Mouse (Mus musculus): ENCODE measurements around the gene Srbd1.

The Srbd1 gene

DNA sequence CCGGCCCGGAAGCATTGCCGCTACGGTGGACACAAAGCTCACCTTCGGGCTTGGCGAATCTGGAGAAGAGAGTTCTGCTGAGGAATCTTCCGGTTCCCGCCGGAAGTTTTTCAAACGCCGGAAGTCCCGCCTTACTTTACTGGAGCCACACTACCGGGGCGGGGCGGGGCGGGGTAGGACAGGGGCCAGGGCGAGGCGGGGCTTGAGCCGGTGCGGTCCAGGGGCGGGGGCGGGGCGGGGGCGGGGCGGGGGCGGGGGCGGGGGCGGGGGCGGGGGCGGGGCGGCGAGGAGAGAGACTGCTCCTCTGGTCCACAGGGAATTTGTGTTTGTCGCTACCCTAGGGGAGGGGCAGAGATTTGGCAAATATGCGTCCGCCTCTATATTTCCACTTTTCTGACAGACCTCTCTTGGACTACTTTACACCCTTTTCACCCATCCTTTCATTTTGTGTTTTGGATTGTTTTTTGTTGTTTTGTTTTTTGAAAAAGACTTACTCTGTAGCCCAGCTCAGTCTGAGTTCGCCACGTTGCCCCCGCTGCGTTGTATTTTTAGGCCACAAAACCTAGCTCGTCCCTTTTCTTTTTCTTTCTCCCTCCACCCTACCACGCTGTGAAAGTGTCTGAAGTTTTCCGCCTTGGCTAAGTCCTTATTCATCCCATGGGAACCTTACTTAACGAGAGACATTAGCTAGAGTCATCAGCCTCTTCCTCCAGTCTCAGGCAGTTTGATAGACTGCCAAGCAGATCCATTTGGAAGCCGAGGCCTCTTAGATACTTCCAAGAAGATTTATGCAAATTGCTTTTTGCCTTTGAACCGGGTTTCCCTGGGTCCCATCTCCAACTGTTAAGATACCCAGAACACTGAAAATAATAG lies at the start of gene Srbd1:
Srbd1 (minus strand) TSS at position 97 of the 873 bp plus-strand sequence.
- peak; percentile 78 to 89 for DNase-seq (ENCODE audit: low spot score in 2 of 2)

DNA sequence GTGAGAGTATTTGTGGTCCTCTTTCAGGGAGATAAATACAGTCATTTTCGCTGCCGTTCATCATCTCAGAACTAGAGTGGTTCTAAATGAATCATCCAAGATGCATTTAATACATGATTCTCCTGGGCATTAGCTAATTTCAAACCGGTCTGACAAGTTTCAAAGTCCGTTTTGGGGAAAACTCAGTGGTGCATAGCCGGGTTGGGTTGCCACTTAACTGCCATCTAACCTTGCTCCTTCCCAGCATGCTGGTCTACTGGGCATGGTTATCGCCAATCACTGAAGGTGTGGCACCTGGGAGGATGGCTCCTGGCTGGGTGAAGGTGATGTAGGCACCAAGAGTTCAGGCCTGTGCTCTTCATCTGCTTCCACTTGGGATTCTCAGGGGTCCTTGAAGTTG lies 49.0 kb upstream of the Srbd1 start:
- DNase-seq (ENCODE audit: low spot score in 2 of 2): no peak

DNA sequence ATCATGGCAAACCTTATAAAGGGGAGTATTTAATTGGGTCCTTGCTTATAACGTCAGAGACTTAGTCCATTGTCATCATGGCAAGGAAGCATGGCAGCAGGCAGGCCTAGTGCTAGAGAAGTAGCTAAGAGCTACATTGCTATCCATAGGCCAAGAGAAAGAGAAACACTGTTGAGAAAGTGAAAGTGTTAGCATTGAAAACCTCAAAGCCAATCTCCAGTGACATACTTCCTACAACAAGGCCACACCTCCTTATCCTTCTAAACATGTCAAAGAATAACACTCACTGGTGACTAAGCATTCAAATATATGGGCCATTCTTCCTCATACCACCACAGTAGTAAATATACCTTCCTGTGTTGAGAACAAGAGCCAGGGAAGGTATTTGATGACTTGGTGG lies 42.8 kb upstream of the Srbd1 start:
- no peak for DNase-seq (ENCODE audit: low spot score in 2 of 2)

DNA sequence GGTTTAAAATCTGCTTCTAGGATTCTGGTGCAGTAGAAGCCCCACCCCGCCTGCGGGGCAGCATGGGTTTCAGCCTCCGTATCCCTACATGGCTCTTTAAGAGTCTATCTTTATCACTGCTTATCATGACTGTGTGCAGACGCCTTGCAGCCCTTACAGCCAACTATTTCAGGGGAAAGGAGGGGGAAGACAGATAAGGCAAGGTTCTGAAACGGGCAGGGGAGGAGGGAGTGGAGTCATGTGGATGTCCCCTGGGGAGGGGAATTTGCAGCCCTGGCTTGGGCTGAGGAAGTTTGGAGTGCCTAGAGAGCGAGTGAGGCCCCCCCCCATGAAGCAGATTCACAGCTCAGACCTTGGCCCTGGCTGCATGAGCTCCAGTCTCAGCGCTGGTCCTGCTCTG lies 40.6 kb upstream of the Srbd1 start:
- DNase-seq (ENCODE audit: low spot score in 2 of 2): no peak

DNA sequence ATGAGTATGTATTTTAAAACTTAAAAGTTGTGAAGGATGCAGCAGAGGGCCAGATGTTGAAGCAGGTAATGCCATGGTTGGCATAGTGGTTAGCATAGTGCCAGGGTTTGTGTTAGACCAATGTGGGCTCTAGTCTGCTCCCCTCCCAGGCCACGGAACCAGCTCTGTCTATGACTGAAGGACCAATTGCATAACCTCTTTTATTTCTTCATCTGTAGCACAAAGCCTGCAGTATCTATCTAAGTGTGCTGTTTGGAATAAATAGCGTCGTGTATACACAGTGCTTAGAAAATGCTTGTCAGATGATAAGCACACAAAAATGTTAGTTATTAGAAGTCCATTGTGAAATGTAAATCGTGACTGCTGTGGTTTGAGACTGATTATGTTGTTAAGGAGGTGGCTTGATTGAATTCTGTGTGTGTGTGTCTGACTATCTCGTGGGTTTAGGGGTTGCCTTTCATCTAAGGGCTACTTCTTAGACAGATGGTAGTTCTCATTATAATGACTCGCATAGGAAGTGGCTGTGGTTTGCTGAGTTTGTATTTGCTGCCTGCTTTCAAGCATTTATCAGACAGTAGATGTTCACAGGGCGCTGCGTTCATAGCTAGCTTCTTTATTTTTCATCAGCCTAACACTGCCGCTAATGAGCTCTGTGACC lies 39.7 kb upstream of the Srbd1 start:
- DNase-seq (ENCODE audit: low spot score in 2 of 2): no peak

DNA sequence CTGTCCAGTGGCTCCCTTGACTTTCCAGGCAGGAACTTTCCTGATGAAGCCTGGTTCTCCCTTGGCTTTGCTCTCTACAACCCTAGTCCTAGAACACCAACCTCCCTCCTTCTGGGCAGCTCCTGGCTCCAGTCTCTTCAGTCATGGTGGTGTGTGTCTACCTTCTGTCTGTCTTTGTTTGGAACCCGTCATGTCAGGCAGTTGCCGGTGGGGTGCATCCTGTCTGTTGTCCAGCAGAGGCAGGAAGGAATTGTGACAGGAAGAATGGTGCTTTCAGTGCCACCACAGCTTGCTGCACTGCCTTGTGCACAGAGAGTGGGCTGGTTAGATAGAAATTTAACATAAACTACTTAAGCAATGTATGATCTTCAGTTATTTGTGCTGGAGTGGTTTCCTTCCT lies 38.8 kb upstream of the Srbd1 start:
- no peak for DNase-seq (ENCODE audit: low spot score in 2 of 2)

DNA sequence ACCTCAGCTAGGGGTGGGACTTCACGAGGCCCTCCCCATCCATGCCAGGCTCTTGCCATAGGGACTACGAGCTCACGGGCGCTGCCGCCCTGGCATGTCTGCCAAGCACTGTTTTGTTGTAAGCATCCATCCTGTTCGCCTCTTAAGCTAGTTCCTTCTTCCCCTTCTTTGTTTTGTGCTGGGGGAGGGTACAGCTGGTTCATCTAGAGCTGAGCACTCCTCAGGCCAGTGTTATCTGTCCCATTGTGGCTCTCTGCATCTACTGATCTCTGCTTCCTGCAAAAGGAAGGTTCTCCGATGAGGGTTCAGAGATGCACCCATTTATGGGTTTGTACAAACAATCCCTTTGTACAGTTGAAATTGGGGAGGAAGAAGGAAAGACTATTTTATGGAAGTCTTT lies 31.7 kb upstream of the Srbd1 start:
- DNase-seq (ENCODE audit: low spot score in 2 of 2): no peak

DNA sequence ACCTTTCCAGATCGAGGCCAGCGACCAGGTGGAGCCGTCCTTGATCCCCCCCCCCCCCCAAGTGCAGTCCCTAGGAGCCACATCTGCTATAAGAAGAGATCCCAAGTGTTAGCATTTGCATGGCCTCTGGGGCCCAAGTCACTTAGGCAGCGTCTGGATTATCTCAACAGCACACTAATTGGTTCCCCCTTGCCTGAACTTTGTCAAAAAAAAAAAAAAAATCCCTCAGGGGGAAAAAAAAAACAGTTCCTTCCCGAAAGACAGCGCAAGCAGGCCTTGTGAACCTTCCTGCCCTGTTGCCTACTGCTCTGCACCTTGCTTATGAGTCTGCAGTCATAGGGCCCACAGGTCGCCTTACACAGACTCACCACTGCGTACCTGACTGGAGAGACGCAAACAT lies 30.5 kb upstream of the Srbd1 start:
- DNase-seq (ENCODE audit: low spot score in 2 of 2): no peak

DNA sequence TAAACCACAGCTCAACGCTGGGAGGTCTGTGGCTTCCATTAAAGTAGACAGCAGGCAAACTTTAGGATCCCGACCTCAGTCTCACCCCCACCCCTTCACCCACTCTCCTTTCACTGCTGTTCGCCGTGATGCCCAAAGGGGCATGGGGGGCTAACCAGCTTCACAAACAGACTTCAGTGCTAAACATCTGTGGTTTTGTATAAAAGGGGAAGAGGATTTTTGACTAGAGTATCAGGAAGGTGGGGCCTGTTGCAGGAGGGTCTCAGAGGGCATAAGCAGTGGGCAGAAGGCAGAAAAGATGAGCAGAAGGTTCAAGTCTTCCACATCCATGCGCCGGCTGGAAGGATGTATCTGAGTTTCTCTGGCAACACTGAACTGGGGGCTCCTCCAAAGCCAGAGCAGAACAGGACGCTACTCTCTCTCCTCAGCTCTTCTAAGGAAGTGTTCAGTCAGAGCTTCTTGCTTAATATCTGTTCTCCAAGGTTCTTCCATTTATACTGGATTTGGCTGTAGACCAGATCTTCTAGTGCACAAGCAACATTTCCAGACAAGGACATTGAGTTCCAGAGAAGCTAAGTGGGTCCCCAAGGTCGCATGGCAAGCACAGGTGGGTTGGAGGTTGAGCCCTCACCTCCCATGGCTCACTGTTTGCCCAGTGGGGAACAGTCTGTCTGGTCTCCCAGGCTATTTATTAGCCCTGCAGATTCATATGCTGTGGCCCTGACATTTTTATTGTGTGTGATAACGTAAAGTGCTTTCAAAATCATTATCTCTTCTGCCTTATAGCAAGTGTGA lies 25.4 kb upstream of the Srbd1 start:
- no peak for DNase-seq (ENCODE audit: low spot score in 2 of 2)

DNA sequence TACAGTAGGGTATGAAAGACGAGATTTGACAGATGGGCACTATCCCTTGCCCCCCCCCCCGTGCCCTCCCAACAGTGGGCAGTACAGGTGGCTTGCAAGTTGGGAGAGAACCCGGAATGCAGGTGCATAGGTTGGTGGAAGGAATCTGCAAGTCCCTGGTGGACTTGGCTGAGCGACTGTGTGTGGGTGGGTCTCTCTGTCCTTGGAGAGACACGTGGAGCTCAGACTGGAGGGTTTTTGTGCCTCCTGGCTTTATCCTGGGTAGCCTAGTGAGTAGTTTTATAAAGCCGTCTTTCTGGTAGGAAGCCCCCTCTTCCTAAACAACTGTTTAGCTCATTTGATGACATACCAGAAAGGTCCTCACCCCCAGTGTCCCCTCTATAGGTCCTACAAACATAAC lies 24.1 kb upstream of the Srbd1 start:
- DNase-seq (ENCODE audit: low spot score in 2 of 2): no peak

DNA sequence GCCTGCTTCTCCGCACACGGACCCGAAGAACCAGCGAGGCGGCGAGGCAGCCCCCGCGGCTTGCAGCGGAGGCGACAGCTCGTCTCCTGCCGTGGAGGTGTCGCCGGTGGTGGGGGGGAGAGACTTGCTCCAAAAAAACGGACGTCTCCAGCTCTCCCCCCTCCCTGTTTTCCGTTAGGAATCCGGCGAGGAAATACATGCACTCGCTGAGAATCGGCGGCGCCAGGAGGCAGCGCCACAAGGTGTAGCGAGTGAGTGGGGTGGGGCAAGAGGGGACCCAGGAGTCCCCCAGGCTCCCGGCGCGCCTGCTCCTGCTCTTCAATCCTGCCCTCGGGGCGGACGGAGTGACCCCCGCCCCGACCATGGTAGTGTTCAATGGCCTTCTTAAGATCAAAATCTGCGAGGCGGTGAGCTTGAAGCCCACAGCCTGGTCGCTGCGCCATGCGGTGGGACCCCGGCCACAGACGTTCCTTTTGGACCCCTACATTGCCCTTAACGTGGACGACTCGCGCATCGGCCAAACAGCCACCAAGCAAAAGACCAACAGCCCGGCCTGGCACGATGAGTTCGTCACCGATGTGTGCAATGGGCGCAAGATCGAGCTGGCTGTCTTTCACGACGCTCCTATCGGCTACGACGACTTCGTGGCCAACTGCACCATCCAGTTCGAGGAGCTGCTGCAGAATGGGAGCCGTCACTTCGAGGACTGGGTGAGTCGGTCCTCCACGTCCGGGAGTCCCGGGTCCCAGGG lies 23.4 kb upstream of the Srbd1 start:
- DNase-seq (ENCODE audit: low spot score in 2 of 2): no peak

DNA sequence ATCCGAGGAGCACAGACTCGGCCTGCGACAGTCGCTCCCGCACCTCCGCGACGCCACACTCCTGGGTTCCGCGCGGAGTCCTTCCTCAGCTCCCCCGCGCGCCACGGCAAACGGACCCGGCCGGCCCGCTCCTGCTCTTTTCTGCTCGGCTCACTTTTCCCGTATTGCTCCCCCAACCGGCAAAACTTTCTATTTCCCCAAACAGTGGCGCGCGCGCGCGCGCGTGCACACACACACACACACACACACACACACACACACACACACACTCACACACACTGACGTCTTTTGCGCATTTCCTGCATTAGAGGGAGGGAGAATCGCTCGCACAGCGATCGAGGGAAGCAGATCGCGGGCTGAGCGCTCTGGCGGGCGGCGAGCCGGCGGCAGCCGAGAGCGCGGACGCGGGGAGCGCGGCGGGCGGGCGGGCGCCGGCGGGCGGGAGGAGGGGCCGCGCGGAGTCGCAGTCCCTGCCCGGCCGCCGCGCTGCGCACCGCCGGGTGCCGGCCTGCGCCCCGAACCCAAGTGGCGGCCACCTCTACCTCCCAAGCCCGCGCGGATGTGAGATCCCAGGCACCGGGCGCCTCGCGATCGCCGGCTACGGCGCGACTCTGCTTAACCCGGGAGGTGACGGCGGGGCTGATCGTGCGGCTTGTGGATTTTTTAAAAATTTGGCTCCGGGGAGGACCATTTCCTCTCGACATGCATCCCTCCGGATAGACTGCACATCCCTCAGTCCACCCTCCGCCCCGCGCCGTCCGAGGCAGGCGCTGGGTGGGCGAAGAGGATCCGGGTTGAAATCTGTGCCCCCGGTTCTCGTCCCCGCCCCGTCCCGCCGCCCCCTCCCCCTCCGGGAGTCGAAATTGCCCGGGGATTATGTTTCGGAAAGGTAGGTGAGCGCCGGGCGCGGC lies 22.6 kb upstream of the Srbd1 start, which contains the start of gene Prkce:
Prkce (plus strand) TSS at position 466 of the 911 bp plus-strand sequence.
- peak; percentile 59 to 81 for DNase-seq (ENCODE audit: low spot score in 2 of 2)

DNA sequence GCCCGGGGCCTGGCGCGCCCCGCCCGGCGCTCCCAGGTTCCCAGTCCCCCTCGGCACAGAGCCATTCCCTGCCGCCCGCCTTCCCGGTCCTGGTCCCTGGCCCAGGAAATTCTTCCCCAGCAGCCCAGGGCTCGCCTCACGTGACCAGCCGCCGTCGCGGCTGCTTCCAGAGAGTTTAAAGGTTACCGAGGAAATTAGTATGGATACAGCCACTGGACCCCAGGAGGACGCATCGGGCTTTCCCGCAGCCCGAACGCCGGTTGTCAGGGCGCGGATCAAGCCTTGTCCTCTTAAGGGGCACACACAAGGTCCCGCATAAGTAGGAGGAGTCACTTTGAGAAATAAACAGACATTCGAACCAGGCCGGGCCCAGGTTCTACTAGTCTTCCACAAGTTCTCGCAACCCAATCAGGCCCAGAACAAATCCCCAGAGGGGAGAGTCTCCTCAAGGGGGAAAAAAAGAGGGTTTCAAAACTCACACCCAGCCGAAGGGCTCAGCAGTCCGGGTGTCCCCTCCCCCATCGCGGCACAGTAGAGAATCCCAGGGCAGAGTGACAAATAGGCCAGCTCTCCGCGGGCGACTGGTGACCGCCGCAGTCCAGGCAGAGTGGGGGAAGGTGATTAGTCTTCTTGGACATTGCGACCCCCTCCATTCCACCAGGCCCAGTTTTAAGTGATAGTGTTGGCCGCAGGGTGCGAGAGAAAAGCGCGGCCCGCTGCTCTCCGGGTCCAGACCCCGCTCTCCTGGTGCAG lies 21.8 kb upstream of the Srbd1 start:
- peak in 1 of 2 experiments; percentile 49 for DNase-seq (ENCODE audit: low spot score in 2 of 2)

DNA sequence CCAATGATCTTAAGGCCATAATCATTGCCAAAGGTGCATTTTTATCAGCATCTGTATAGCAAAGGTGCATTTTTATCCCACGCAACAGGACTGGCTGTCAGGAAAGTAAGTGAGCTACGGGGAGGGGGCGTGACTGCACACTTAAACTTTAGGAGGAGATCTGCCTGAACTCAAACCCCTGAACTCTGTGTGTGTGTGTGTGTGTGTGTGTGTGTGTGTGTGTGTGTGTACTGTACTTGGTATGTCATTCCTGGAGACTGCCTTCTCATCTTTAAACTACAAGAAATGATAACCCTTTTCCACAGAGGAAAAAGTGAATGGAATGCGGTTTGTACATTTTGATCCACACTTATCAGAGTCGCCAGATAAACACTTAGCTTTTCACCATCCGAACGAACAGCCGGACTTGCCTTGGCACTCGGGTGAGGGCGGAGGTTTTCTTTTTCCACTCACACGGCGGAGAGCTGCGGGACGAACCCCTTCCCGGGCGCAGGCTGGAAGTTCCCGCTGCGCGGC lies 21.1 kb upstream of the Srbd1 start:
- DNase-seq (ENCODE audit: low spot score in 2 of 2): no peak

DNA sequence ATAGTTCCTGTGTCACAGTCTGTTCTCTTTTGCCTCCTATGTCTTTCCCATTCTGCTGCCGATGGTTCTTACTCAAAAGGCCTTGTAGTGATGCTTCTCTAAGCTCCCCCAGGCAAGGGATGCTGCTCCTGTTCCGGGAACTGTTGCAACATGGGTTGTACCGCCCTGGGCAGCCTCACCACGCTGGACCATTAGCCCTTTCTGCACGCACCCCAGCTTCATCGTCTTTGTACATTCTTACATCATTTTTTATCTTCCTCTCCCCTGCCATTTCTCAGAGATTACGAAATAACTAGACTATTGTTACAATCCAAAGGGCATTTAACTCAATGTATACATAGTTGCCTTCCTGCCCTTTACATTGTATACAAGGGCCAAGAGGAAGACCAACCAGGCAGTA lies 19.4 kb upstream of the Srbd1 start:
- DNase-seq (ENCODE audit: low spot score in 2 of 2): no peak

DNA sequence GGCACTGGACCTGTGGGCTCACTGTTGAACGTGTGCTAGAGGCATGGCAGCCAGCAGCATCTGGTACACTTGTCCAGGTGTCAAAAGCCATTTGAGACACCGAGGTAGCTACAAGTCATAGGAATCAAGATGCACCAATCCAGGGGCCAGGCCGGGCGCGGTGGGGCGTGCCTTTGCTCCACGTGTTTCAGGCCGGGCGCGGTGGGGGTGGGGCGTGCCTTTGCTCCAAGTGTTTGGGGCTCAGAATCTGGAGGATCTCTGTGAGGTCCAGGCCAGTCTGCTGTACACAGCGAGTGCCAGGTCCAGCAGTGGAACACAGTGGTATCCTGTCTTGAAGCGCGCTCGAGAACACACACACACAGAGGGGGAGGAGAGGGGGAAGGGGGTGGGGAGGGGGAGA lies 17.7 kb upstream of the Srbd1 start:
- no peak for DNase-seq (ENCODE audit: low spot score in 2 of 2)

DNA sequence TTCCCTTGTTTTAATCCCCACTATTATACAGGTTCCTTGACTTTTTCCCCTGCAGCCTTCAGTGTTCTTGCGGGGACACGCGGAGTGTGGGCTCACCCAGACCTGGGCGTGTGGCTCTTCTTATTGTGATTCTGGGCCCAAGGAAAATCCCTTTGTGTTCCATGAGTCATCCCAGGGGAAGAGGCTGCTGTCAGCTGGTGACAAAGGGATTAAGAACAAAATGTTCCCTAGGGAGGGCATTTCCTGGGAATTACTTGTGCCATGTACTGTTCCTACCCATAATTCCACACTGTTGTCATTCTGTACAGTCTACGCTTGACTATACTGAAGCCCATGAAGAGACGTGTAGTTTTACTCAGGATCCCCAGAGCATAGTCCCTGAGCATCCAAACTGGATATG lies 12.0 kb upstream of the Srbd1 start:
- no peak for DNase-seq (ENCODE audit: low spot score in 2 of 2)

DNA sequence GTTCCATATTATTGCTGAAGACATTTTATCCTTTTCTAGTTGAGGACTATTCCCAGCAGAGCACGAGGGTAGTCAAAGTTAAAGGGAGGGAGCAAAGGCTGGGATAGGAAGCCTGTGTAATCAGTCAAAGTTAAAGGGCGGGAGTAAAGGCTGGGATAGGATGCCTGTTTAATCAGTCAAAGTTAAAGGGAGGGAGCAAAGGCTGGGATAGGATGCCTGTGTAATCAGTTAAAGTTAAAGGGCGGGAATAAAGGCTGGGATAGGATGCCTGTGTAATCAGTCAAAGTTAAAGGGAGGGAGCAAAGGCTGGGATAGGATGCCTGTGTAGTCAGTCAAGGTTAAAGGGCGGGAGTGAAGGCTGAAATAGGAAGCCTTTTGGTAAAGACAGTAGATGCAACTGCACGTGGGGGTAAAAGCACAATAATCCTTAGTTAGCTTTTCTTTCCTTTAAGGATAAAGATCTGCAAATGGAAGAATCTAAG lies 5.9 kb upstream of the Srbd1 start:
- DNase-seq (ENCODE audit: low spot score in 2 of 2): peak in 1 of 2 experiments; percentile 64

DNA sequence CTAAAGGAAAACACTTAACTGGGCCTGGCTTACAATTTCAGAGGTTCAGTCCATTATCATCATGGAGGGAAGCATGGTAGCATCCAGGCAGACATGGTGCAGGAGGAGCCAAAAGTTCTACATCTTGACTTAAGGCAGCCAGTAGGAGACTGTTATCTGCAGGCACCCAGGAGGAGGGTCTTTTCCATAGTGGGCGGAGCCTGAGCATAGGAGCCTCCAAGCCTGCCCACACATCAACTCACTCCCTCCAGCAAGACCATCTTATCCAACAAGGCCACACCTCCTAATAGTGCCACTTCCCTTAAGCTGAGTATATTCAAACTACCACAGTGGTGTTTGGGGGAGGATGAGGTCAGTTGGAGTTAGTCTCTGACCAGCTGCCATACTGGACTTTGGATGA lies 4.8 kb upstream of the Srbd1 start:
- DNase-seq (ENCODE audit: low spot score in 2 of 2): no peak
